Mouse (Mus musculus) limb, embryonic 12.5 days (tissue): Measurements from ENCODE around the gene Xpo1. TPM values are rescaled to one million over a fixed set of nuclear protein-coding genes. Genes with fewer than 3 reads are reported as not detected.

Source experiments
- polyA plus RNA-seq: library from polyadenylated mRNA; unstranded; fragments of >200 nt; fragmentation: Nextera tagmentation; extraction: Ambion mirVana; gene quantifications from 2 replicates; pipeline ENCODE4 v1.2.1, GENCODE M21; 2016

The Xpo1 gene
- polyA plus RNA-seq, 1 experiment from 2014 or later: 187 TPM

Other genes with a start within 250 kb of the Xpo1 start
- gene Fam161a, start 248.5 kb upstream of the Xpo1 start, polyA plus RNA-seq: 2.3 and 3.3 TPM in 2 replicates
- gene Usp34, start 50.9 kb downstream of the Xpo1 start, polyA plus RNA-seq: 27.7 and 32.1 TPM in 2 replicates
- gene Ahsa2, start 242.0 kb downstream of the Xpo1 start, polyA plus RNA-seq: 119 and 123 TPM in 2 replicates